Mouse (Mus musculus) CH12.LX (cell line): ENCODE measurements around the gene Rgl1. TPM values are rescaled to one million over a fixed set of nuclear protein-coding genes. Genes with fewer than 3 reads are reported as not detected.

Source experiments
- DNase-seq: peaks from one replicate; pipeline ENCODE4 v3.0.0-alpha.2; 2013; ENCODE audit errors: extremely low read depth
- H3K27ac ChIP-seq: 2 replicates; pipeline ENCODE4 v1.5.1; 2012; ENCODE audit warnings: low read depth, mild to moderate bottlenecking, control low read depth, moderate library complexity; ENCODE audit not compliant: insufficient read depth
- H3K27me3 ChIP-seq: replicated peaks from 2 replicates; pipeline ENCODE3; 2012; ENCODE audit warnings: inconsistent platforms
- H3K36me3 ChIP-seq, 2 experiments: replicated peaks in 1 of 2; 2 replicates each; pipeline versions ENCODE3 to v1.6.1; 2012; ENCODE audit warnings: inconsistent platforms in 1 of 2, low read length in 1 of 2, mild to moderate bottlenecking in 1 of 2, mixed read lengths in 1 of 2, moderate library complexity in 1 of 2; ENCODE audit not compliant: control insufficient read depth in 1 of 2, insufficient read depth in 1 of 2
- H3K4me1 ChIP-seq, 2 experiments: 2 replicates each; pipeline ENCODE4 v1.6.1; 2012; ENCODE audit warnings: inconsistent platforms in 1 of 2, moderate library complexity in 1 of 2; ENCODE audit not compliant: insufficient read depth in 2 of 2, control insufficient read depth in 1 of 2
- H3K4me2 ChIP-seq: 2 replicates; pipeline ENCODE4 v1.6.1; 2012; ENCODE audit warnings: low read depth, mild to moderate bottlenecking, control low read depth; ENCODE audit not compliant: poor library complexity, insufficient read depth, severe bottlenecking
- H3K4me3 ChIP-seq, 3 experiments: fragments of 150-350 bp in 1 of 3; sonication (generic) in 1 of 3; replicated peaks in 1 of 3; 2 replicates each; pipeline versions ENCODE3 to v1.5.1; 2011 to 2012; ENCODE audit warnings: low read depth in 2 of 3, low read length in 2 of 3, mild to moderate bottlenecking in 2 of 3, moderate library complexity in 2 of 3, control low read depth in 1 of 3, improper control_type of control experiment in 1 of 3, inconsistent platforms in 1 of 3, mixed read lengths in 1 of 3; ENCODE audit not compliant: poor library complexity in 1 of 3
- H3K79me2 ChIP-seq: replicated peaks from 2 replicates; pipeline ENCODE4 v1.6.1; 2012; ENCODE audit warnings: mild to moderate bottlenecking, moderate library complexity; ENCODE audit not compliant: control insufficient read depth, poor library complexity, insufficient read depth, severe bottlenecking; ENCODE audit errors: extremely low read depth
- H3K9ac ChIP-seq: 2 replicates; pipeline ENCODE4 v1.6.1; 2012; ENCODE audit warnings: low read depth, mild to moderate bottlenecking, control low read depth, moderate library complexity; ENCODE audit not compliant: insufficient read depth
- H3K9me3 ChIP-seq: replicated peaks from 2 replicates; pipeline ENCODE3; 2012; ENCODE audit warnings: low read length, inconsistent platforms, mixed read lengths
- CHD2 ChIP-seq: IDR thresholded peaks from 2 replicates; pipeline ENCODE4 v1.6.1; 2011; ENCODE audit warnings: low read length, improper control_type of control experiment
- CTCF ChIP-seq, 2 experiments: IDR thresholded peaks in 1 of 2; conservative IDR thresholded peaks in 1 of 2; 2 replicates each; pipeline ENCODE4 v1.5.1; 2011 to 2012; ENCODE audit warnings: low read depth in 2 of 2, low read length in 2 of 2, improper control_type of control experiment in 1 of 2, inconsistent platforms in 1 of 2, mild to moderate bottlenecking in 1 of 2, moderate library complexity in 1 of 2
- ELF1 ChIP-seq: IDR thresholded peaks from 2 replicates; pipeline ENCODE4 v1.6.1; 2014; ENCODE audit warnings: low read depth, mild to moderate bottlenecking, inconsistent platforms, low read length, improper control_type of control experiment
- ETS1 ChIP-seq: conservative IDR thresholded peaks from 2 replicates; pipeline ENCODE4 v1.6.1; 2012; ENCODE audit warnings: low read depth, mild to moderate bottlenecking, inconsistent platforms, low read length, improper control_type of control experiment, moderate library complexity
- GABPA ChIP-seq: IDR thresholded peaks from 2 replicates; pipeline ENCODE4 v1.6.1; 2012; ENCODE audit warnings: low read depth, low read length, improper control_type of control experiment, inconsistent platforms; ENCODE audit not compliant: insufficient replicate concordance
- HCFC1 ChIP-seq: IDR thresholded peaks from 2 replicates; pipeline ENCODE4 v1.6.1; 2012; ENCODE audit warnings: low read depth, mild to moderate bottlenecking, inconsistent platforms, low read length, improper control_type of control experiment
- IRF4 ChIP-seq: IDR thresholded peaks from 2 replicates; pipeline ENCODE4 v1.6.1; 2014; ENCODE audit warnings: low read depth, mild to moderate bottlenecking, inconsistent platforms, low read length, improper control_type of control experiment
- JUN ChIP-seq: IDR thresholded peaks from 2 replicates; pipeline ENCODE4 v1.6.1; 2011; ENCODE audit warnings: low read depth, mild to moderate bottlenecking, low read length, improper control_type of control experiment, moderate library complexity; ENCODE audit not compliant: insufficient read depth
- JUND ChIP-seq: conservative IDR thresholded peaks from 2 replicates; pipeline ENCODE4 v1.6.1; 2011; ENCODE audit warnings: low read depth, low read length, improper control_type of control experiment
- KAT2A ChIP-seq: IDR thresholded peaks from 2 replicates; pipeline ENCODE4 v1.6.1; 2012; ENCODE audit warnings: low read length, improper control_type of control experiment, inconsistent platforms; ENCODE audit not compliant: insufficient replicate concordance
- MAFK ChIP-seq: IDR thresholded peaks from 2 replicates; pipeline ENCODE4 v1.6.1; 2011; ENCODE audit warnings: low read length, improper control_type of control experiment; ENCODE audit not compliant: insufficient replicate concordance
- MAX ChIP-seq: IDR thresholded peaks from 2 replicates; pipeline ENCODE4 v1.6.1; 2011; ENCODE audit warnings: low read length, improper control_type of control experiment
- MEF2A ChIP-seq: IDR thresholded peaks from 2 replicates; pipeline ENCODE4 v1.6.1; 2014; ENCODE audit warnings: low read depth, mild to moderate bottlenecking, inconsistent platforms, low read length, improper control_type of control experiment, borderline replicate concordance
- NELFE ChIP-seq: IDR thresholded peaks from 2 replicates; pipeline ENCODE4 v1.6.1; 2011; ENCODE audit warnings: low read depth, low read length, improper control_type of control experiment
- NRF1 ChIP-seq: IDR thresholded peaks from 2 replicates; pipeline ENCODE4 v1.6.1; 2014; ENCODE audit warnings: low read depth, mild to moderate bottlenecking, inconsistent platforms, low read length, improper control_type of control experiment, moderate library complexity
- PAX5 ChIP-seq: IDR thresholded peaks from 2 replicates; pipeline ENCODE4 v1.6.1; 2012; ENCODE audit warnings: low read length, inconsistent platforms, mixed read lengths
- POLR2A ChIP-seq: IDR thresholded peaks from 2 replicates; pipeline ENCODE4 v1.6.1; 2011; ENCODE audit warnings: low read depth, mild to moderate bottlenecking, improper control_type of control experiment, low read length
- RAD21 ChIP-seq: IDR thresholded peaks from 2 replicates; pipeline ENCODE4 v1.6.1; 2011; ENCODE audit warnings: low read depth, mild to moderate bottlenecking, low read length, improper control_type of control experiment, moderate library complexity
- SIN3A ChIP-seq: IDR thresholded peaks from 2 replicates; pipeline ENCODE4 v1.6.1; 2012; ENCODE audit warnings: low read length, improper control_type of control experiment, inconsistent platforms
- SMC3 ChIP-seq: IDR thresholded peaks from 2 replicates; pipeline ENCODE4 v1.6.1; 2011; ENCODE audit warnings: low read depth, low read length, improper control_type of control experiment
- TBP ChIP-seq: conservative IDR thresholded peaks from 2 replicates; pipeline ENCODE4 v1.6.1; 2011; ENCODE audit warnings: low read depth, low read length, improper control_type of control experiment
- UBTF ChIP-seq: IDR thresholded peaks from 2 replicates; pipeline ENCODE4 v1.6.1; 2012; ENCODE audit warnings: low read depth, mild to moderate bottlenecking, inconsistent platforms, low read length, improper control_type of control experiment, moderate library complexity
- USF1 ChIP-seq: IDR thresholded peaks from 2 replicates; pipeline ENCODE4 v1.6.1; 2014; ENCODE audit warnings: low read depth, mild to moderate bottlenecking, inconsistent platforms, low read length, improper control_type of control experiment
- USF2 ChIP-seq: conservative IDR thresholded peaks from 2 replicates; pipeline ENCODE4 v1.6.1; 2011; ENCODE audit warnings: low read depth, low read length, improper control_type of control experiment
- ZC3H11A ChIP-seq: IDR thresholded peaks from 2 replicates; pipeline ENCODE4 v1.6.1; 2012; ENCODE audit warnings: low read depth, mild to moderate bottlenecking, inconsistent platforms, low read length, improper control_type of control experiment
- ZKSCAN1 ChIP-seq: IDR thresholded peaks from 2 replicates; pipeline ENCODE4 v1.6.1; 2012; ENCODE audit warnings: low read depth, inconsistent platforms, low read length, improper control_type of control experiment, borderline replicate concordance
- dilution Hi-C: fragments of 300-500 bp; cut with MboI; formaldehyde crosslinking; loops from 2 replicates; pipeline ENCODE4 v1.14.3; 2020; ENCODE audit warnings: low sequenced_read_pairs; ENCODE audit not compliant: extremely low pct_unique_long_range_greater_than_20kb, extremely low pct_ligation_motif_present
- in situ Hi-C: fragments of 300-500 bp; cut with MboI; formaldehyde crosslinking; loops from 3 replicates; pipeline ENCODE4 v1.14.3; 2019; ENCODE audit warnings: low sequenced_read_pairs, low pct_ligation_motif_present, low pct_unique_long_range_greater_than_20kb, mixed read lengths
- polyA plus RNA-seq: library from polyadenylated mRNA; unstranded; fragments of >175 nt; gene quantifications from 2 replicates; pipeline ENCODE4 v1.2.1, GENCODE M21; 2012; ENCODE audit warnings: low read depth; ENCODE audit not compliant: insufficient read length
- total RNA-seq, 2 experiments: library from RNA; depleted of rRNA; stranded (reverse); fragments of 300-350 nt in 1 of 2; fragments of >200 nt in 1 of 2; gene quantifications; 2 replicates each; pipeline ENCODE4 v1.2.3; 2012 to 2014

Gene Rgl1
- total and polyA plus RNA-seq, 3 experiments = 0.25 to 1.7 (median 0.74) TPM

- Histone ChIP-seq H3K27me3 (no peaks in the 10 kb centered on the region), H3K4me2 (no peak overlapping the region), H3K79me2 (no peaks in the 10 kb centered on the region), H3K9me3 (no peaks in the 10 kb centered on the region), H3K27ac (no peak overlapping the region), H3K4me3 (no peak overlapping the region), H3K9ac (no peak overlapping the region), H3K36me3 (no peaks in the 10 kb centered on the region), H3K4me1 (no peaks in the 10 kb centered on the region)
- dilution Hi-C loops (no loop called here), in situ Hi-C loops (no loop called here)
- TF ChIP-seq SIN3A (no peak), USF1 (no peak), MEF2A (no peak), RAD21 (no peak), KAT2A (no peak), NRF1 (no peak), HCFC1 (no peak), ZC3H11A (no peak), PAX5 (no peak), JUND (no peak), IRF4 (no peak), SMC3 (no peak), MAX (no peak), JUN (no peak), GABPA (no peak), CHD2 (no peak)
- DNase-seq = no peak
Measured at GRCm38 (mm10) chr1:152605895-152606625, 160.1 kb downstream of the Rgl1 start.

- no peak overlapping the region for H3K4me2 ChIP-seq
- H3K9me3 ChIP-seq = no peaks in the 10 kb centered on the region
- TF ChIP-seq ELF1 = no peak
- TF ChIP-seq KAT2A = no peak
- no peak for TF ChIP-seq ETS1
- TF ChIP-seq MEF2A = no peak
- no peak for TF ChIP-seq UBTF
- no peak for TF ChIP-seq NELFE
- no peak for TF ChIP-seq USF2
- TF ChIP-seq ZKSCAN1 = no peak
- TF ChIP-seq CTCF (conservative IDR thresholded peaks at IDR 0.05 in 1 of 2, IDR thresholded peaks at IDR 0.05 in 1 of 2; ENCODE audit: low read depth in 2 of 2, low read length in 2 of 2) = no peak
- TF ChIP-seq TBP = no peak
- TF ChIP-seq MAFK = no peak
- no peak for TF ChIP-seq GABPA
- TF ChIP-seq POLR2A = no peak
- H3K27ac ChIP-seq = no peak overlapping the region
- H3K36me3 ChIP-seq = no peaks in the 10 kb centered on the region
- in situ Hi-C loops = no loop called here
- H3K79me2 ChIP-seq = no peaks in the 10 kb centered on the region
- H3K4me1 ChIP-seq = peaks cover 0 to 6% of the 10 kb centered on the region in 2 experiments; a peak in 2 of 4 replicates
- H3K4me3 ChIP-seq = no peak overlapping the region
- dilution Hi-C loops = no loop called here
- DNase-seq = no peak
- H3K27me3 ChIP-seq = no peaks in the 10 kb centered on the region
- H3K9ac ChIP-seq = no peak overlapping the region
Measured at GRCm38 (mm10) chr1:152604147-152604546, 162.0 kb downstream of the Rgl1 start.
